Mouse (Mus musculus): ENCODE results near the gene Scamp1.
"Not testable (repeated sequence)": the region's sequence is repeated elsewhere in the genome, so short reads cannot be mapped to it uniquely, and the experiment has no call there.

The Scamp1 gene

DNA sequence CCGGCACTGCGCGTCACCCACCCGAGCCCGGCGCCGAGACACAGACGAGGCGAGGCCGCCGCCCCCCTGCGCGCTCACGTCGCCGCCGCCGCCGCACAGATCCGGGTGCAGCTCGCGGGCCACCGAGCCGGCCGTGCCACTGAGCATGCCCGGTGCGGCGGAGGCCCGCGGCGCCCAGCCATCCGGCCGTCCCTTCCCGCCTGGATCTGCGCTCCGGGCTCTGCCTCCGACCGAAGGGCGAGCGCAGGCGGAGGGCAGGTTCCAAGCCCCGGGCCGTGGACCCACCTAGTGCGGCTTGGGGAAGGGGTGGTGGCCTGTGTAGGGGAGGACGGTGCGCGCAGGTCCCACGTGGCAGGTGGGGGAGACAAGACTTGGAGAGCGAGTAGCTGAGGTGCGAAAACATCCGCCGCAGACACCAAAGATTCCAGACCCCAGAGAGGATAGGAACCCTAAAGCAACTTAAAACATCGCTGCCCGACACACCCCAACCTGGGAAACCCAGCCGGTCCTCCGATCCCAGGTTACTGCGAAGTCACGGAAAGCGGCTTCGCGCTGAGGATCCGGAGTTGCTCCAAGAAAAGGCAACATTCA lies at the start of gene Scamp1:
Gene Scamp1 (minus strand): TSS at position 577 of the 591 bp plus-strand sequence.
- peak; percentile 90 for DNase-seq

GRCm38 (mm10) chr13:94330392-94330979 lies 44.8 kb upstream of the Scamp1 start:
- no peak for DNase-seq

- not testable (repeated sequence) for DNase-seq
These were observed 43.3 kb upstream of the Scamp1 start for GRCm38 (mm10) chr13:94329005-94329404.

- DNase-seq: no peak
These were observed 42.4 kb upstream of the Scamp1 start for GRCm38 (mm10) chr13:94328063-94328462.

DNA sequence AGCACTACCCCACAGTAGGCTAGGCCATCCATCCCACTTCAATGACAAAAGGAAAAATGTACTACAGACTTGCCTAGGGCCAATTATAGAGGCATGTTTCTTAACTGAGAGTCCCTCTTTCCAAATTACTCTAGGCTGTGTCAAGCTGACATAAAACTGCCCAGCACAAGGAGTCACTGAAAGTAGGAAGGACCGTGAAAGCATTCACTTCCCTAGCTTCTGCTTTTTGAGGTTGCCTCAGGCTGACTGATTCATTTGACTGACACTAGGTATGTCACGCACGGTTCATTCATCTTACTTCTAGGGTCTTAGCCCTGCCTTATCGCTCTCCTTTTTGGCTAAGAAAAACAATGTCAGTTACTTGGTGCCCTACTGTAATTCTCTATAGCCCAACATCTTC lies 36.8 kb upstream of the Scamp1 start:
- DNase-seq: no peak

DNA sequence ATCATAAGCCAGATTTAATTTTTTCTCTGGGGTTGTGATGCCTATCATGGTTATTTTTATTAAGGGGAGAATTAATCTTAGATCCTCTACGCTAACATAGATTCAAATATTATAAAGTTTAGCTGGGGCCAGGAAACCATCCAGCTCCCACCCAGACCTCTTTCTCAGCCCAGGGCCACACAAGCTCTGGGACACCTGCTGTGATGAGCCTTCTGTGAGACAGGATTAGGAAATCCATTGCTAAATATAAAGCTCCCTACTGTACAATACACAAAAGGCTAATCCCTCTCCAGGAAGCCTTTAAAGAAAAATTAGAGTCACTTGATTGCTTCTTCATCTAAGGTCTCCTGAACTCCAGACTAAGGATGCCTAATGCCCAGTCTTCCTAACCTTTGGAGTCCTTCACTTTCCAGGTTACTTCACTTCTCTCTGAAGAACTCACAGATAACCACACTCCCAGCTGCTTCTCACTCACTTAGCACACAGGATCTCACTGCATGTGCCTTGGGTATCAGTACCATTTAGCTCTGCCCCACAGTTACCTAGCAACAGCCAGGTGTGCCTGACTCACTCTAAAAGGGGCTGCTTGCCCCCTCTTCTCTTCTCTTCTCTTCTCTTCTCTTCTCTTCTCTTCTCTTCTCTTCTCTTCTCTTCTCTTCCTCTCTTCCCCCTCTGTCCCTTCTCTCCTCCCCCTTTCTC lies 35.6 kb upstream of the Scamp1 start:
- DNase-seq: no peak

DNA sequence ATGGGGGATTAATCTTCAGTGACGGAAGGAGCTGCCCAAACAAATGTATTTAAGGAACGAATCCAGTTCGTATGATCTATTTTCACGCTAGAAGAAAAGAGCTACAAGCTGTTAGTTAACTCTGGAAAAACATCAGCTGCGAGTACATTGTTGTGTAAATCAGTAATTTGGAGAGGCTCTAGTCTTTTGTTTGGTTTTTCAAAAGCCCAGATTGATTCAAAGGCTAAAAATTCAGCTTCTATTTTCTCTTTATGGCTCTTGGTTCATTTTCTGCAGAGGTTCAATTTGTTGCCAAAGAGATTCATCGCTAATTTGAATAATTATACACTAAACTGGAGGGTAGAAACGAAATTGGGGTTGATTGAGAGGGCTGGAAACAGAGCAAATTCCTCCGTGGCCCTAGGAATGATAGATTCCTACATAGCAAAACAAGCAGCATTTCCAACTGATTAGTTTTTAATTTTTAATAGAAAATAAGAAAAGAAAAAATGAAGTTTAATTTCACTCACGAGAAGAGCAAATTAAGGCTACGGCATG lies 31.4 kb upstream of the Scamp1 start:
- DNase-seq: no peak

DNA sequence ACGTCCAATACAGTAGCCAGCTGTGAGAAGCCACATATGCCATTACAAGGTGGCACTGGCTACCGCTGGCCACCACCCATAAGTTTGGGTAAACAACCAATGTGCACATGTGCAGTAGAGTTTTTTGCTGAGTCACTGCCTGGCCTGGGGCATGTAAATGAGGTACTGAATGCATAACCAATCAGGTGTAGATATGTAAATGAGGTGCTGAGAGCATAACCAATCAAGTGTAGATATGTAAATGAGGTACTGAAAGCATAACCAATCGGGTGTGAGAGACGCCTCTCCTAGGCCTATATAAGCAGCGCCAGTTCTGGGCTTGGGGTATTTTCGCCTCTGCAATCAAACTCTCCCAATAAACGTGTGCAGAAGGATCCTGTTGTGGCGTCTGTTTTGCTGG lies 27.2 kb upstream of the Scamp1 start:
- DNase-seq: not testable (repeated sequence)

GRCm38 (mm10) chr13:94308279-94308678 lies 22.6 kb upstream of the Scamp1 start:
- DNase-seq: no peak

GRCm38 (mm10) chr13:94307531-94307930 lies 21.9 kb upstream of the Scamp1 start:
- no peak for DNase-seq

GRCm38 (mm10) chr13:94306968-94307289 lies 21.3 kb upstream of the Scamp1 start:
- no peak for DNase-seq

DNA sequence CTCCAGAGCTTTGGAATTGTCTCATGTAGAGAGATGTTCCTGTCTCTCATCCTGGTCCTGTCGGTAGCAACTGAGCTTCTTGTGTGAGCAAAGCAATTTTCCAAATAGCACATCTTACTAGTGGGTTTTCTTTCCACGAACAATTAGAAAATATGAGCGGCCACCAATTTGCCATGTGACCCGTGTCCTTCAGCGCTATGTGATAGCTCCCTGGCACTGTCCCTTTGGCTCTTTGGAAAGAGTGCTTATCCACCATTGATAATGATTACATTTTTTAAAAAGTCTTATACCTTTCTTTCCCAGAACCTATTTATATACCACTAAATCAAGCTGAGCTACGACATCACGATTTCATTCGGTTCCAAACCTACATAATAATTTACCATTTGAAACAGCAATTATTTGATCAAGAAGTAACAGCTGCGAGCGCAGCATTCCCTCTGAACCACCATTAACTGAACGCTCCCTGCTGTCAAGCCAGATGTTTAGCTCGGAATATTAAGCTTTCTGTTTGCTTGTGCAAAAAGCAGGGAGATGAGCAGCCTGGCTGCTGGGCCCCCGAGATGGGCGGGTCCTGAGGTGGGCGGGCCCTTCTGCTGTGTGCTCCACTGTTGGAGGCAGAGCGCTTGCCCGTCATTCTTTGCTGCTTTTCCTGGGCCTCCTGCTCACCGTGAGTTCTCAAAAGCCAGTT lies 20.8 kb upstream of the Scamp1 start:
- no peak for DNase-seq

DNA sequence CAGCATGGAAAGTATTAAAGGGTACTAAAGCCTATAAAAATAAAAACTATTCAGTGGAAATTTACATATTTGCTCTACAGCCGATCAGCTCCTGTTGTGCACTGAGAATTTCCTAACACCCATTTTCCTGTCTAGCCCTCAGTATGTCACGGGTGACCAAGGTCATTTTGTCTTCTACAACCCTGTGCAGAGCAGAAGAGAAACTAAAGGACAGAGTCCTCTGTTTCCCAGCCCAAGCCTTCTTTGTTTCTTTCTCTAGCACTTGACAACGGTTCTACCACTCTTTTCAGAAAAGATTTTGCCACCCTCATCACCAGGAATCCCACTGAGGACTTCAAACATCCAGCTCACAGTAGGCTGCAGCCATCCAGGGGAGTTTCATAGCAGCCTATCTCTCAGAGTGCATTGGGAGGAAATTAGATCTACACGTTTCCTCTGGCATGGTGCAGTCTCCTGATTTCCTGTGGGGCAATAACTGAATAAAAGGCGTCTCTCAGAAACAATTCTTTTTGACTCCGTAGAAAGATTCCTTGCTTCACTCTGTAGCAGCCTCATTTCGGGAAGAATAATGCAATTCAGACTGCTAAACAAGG lies 15.4 kb upstream of the Scamp1 start:
- no peak for DNase-seq

- DNase-seq: no peak
These were observed 14.6 kb upstream of the Scamp1 start for GRCm38 (mm10) chr13:94300232-94300631.

GRCm38 (mm10) chr13:94298401-94298800 lies 12.7 kb upstream of the Scamp1 start:
- no peak for DNase-seq

- DNase-seq: no peak
These were observed 10.7 kb upstream of the Scamp1 start for GRCm38 (mm10) chr13:94296371-94296770.

- DNase-seq: no peak
These were observed 10.3 kb upstream of the Scamp1 start for GRCm38 (mm10) chr13:94295922-94296321.

DNA sequence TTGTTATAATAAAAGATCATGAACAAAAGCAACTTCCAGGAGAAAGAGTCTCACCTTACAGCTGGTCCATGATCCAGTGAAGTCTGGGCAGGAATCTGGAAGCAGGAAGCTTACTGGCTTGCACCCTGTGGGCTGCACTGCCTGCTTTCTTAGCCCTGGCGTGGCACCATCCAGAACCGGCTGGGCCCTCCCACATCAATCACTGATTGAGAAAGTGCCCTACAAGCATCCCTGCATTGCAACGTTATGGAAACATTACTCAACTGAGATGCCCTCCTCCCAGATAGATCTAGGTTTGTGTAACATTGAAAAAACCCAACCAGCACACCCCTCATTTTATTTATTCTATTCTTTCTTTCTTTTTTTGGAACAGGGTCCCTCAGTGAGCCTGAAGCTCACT lies 9.2 kb upstream of the Scamp1 start:
- no peak for DNase-seq

DNA sequence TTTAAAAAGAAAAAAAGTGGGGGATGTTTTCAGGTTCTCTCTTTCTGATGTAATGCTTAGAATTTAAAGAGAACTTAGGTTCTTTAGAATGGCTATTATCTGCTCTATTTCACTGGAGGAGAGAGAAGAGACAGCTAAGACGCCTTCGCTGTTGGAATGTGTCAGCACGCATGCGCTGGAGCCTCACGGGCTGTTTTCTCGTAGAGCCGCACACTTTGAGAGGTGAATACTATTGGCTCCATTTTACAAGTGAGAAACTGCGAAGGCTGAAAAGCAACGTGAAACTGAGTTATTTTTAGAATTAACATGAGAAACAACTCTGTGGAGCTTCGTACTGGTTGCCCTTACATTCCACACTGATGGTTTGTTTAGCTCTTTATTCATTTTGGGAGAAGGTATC lies 8.3 kb upstream of the Scamp1 start:
- no peak for DNase-seq

GRCm38 (mm10) chr13:94286195-94286594 lies 538 bp upstream of the Scamp1 start:
- peak; percentile 43 for DNase-seq

GRCm38 (mm10) chr13:94284543-94285269 lies 951 bp downstream of the Scamp1 start:
- peak; percentile 65 for DNase-seq

DNA sequence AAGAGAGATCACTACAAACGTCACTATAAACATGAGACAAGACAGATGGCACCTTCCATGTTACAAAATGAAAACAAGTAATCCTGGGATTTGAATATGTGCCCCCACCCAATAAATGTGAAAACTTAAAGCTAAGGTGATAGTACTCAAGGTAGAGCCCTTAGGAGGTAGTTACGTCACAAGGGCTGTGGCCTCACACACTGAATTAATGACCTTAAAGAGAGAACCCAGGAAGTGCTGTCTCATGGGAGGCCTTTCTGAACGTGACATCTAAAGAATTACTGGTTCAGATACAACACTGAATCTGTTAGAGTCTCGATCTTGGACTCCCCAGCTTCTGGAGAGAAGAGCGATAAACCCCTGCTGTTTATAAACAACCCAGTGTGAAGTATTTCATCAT lies 6.2 kb downstream of the Scamp1 start:
- DNase-seq: no peak

DNA sequence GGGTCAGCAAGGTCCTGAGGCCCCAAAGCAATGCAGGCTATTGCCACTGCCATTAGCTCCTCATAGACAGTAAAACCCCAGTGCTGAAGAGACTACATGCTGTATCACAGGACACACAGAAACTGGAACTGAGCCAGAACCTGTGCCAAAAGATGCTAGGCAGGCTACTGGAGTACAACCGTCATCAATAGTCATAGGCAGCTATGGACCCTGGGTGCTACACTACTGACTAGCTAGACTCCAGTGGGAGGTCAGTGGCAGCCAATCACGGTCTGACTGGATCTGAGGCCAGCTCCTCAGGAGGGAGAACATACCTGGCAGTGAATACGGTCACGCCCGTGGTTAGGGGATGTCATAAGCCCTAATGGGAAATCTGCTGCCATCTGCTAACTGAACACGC lies 14.4 kb downstream of the Scamp1 start:
- peak; percentile 57 for DNase-seq

All from cerebellum, adult 9-10 months (tissue).